In genomic region chr13:112308672-112309071, GRCm38 (mm10) we compare ENCODE assay signal across 8 mouse cellular contexts. TPM values are rescaled to one million over a fixed set of nuclear protein-coding genes. Genes with fewer than 3 reads are reported as not detected.
DNase-seq lines count a peak whose midpoint lies in the region; ATAC-seq and TF ChIP-seq lines count a peak whose summit lies in the region.

No protein-coding gene starts in this region.

- no peak overlapping the region for H3K4me2 ChIP-seq in heart, postnatal 0 days (ENCODE audit: low read depth, low read length)
- H3K4me2 ChIP-seq in heart, embryonic 11.5 days: no peak overlapping the region
- no peak overlapping the region for H3K4me2 ChIP-seq in limb, embryonic 11.5 days (ENCODE audit: low read depth, severe bottlenecking)

- H3K27ac ChIP-seq in heart, postnatal 0 days (ENCODE audit: low read depth): no peak overlapping the region
- H3K27ac ChIP-seq in heart, embryonic 11.5 days (ENCODE audit: low read depth, low read length): no peak overlapping the region
- no peak overlapping the region for H3K27ac ChIP-seq in limb, embryonic 11.5 days (replicated peaks; ENCODE audit: low read depth, low read length)

- 9% methylated on average over 1 of the region's 1 CpGs for WGBS in heart, postnatal 0 days
- whole genome bisulfite sequencing in heart, embryonic 11.5 days (ENCODE audit: insufficient replicate concordance): 11% methylated on average over 1 of the region's 1 CpGs
- WGBS in limb, embryonic 11.5 days: 17% methylated on average over 1 of the region's 1 CpGs

- peak; percentile 81 for TF ChIP-seq CTCF in heart, postnatal 0 days (IDR thresholded peaks at IDR 0.05; ENCODE audit: low read depth)

- no peak overlapping the region for H3K4me3 ChIP-seq in heart, postnatal 0 days (ENCODE audit: low read depth, low read length)
- H3K4me3 ChIP-seq in heart, embryonic 11.5 days (ENCODE audit: low read depth, low read length): no peak overlapping the region
- no peak overlapping the region for H3K4me3 ChIP-seq in limb, embryonic 11.5 days (ENCODE audit: low read depth, low read length)

- no peak overlapping the region for H3K9ac ChIP-seq in heart, postnatal 0 days (replicated peaks; ENCODE audit: low read depth, low read length)
- H3K9ac ChIP-seq in heart, embryonic 11.5 days (ENCODE audit: low read depth, low read length): no peak overlapping the region
- no peak overlapping the region for H3K9ac ChIP-seq in limb, embryonic 11.5 days (ENCODE audit: low read length)

- DNase-seq in heart, postnatal 0 days (ENCODE audit: low spot score): peak; percentile 66
- peak; percentile 78 for DNase-seq in A20 (ENCODE audit: low read depth, low spot score)
- peak; percentile 46 for DNase-seq in gastrocnemius, postnatal 10 days
- DNase-seq in limb, embryonic 11.5 days (ENCODE audit: low spot score): peak; percentile 62
- DNase-seq in right cerebral cortex, postnatal 4 days: peak; percentile 24
- no peak for DNase-seq in cerebellum, adult 8-10 months

- no peaks in the 10 kb centered on the region for H3K36me3 ChIP-seq in heart, postnatal 0 days (replicated peaks; ENCODE audit: control insufficient read depth, insufficient read depth, low read length)
- no peaks in the 10 kb centered on the region for H3K36me3 ChIP-seq in heart, embryonic 11.5 days (ENCODE audit: control insufficient read depth, insufficient read depth, low read length)
- H3K36me3 ChIP-seq in limb, embryonic 11.5 days (ENCODE audit: control insufficient read depth, insufficient read depth, low read length): no peaks in the 10 kb centered on the region

- ATAC-seq in heart, postnatal 0 days (ENCODE audit: insufficient read depth, low read depth): peak; percentile 55; the same call in 1 of the 2 replicates
- ATAC-seq in heart, embryonic 11.5 days (replicated peaks; ENCODE audit: insufficient number of reproducible peaks, low FRiP score, low TSS enrichment): no peak
- ATAC-seq in activated CD4-positive, CD25-positive, alpha-beta regulatory T cell, adult 4 months: peak; percentile 91
- no peak for ATAC-seq in limb, embryonic 11.5 days (ENCODE audit: insufficient number of reproducible peaks, low FRiP score, low TSS enrichment, low read depth)

- no peaks in the 10 kb centered on the region for H3K27me3 ChIP-seq in heart, postnatal 0 days (ENCODE audit: control insufficient read depth, insufficient read depth, low read length)
- H3K27me3 ChIP-seq in heart, embryonic 11.5 days (ENCODE audit: control insufficient read depth, insufficient read depth, low read length): no peaks in the 10 kb centered on the region
- no peaks in the 10 kb centered on the region for H3K27me3 ChIP-seq in limb, embryonic 11.5 days (ENCODE audit: control insufficient read depth, insufficient read depth, low read length)

- TF ChIP-seq EP300 in heart, postnatal 0 days (IDR thresholded peaks at IDR 0.05; ENCODE audit: low read depth): no peak

- H3K9me3 ChIP-seq in heart, postnatal 0 days (replicated peaks; ENCODE audit: control insufficient read depth, low read length): no peaks in the 10 kb centered on the region
- no peaks in the 10 kb centered on the region; the same call in 1 of the 2 replicates for H3K9me3 ChIP-seq in heart, embryonic 11.5 days (replicated peaks; ENCODE audit: control insufficient read depth, low read length)
- H3K9me3 ChIP-seq in limb, embryonic 11.5 days (ENCODE audit: control insufficient read depth, low read length): no peaks in the 10 kb centered on the region

- 0 out of 2 replicates have a peak, but pooled peaks cover 6% of the 10 kb centered on the region for H3K4me1 ChIP-seq in heart, postnatal 0 days (ENCODE audit: control insufficient read depth, insufficient read depth)
- H3K4me1 ChIP-seq in heart, embryonic 11.5 days (ENCODE audit: control insufficient read depth, insufficient read depth, low read length): 0 out of 2 replicates have a peak, but pooled peaks cover 14% of the 10 kb centered on the region
- H3K4me1 ChIP-seq in limb, embryonic 11.5 days (ENCODE audit: control insufficient read depth, insufficient read depth, low read length): no peaks in the 10 kb centered on the region

RNA-seq across cellular contexts. Expression of gene Ankrd55, which starts 20.4 kb away (rescaled TPM):
- total RNA-seq in heart, postnatal 0 days (2014; rRNA removed; ENCODE audit: low replicate concordance): not detected in 2 replicates
- polyA plus RNA-seq in heart, postnatal 0 days (2015; fragmentation: Nextera tagmentation; extraction: Ambion mirVana): 0.05 and 0.07 TPM in 2 replicates
- polyA plus RNA-seq in heart, embryonic 11.5 days (2014; fragmentation: Nextera tagmentation; extraction: Ambion mirVana): 0.14 and 0.63 TPM in 2 replicates
- 10 to 100 TPM in 1 of 2 experiments, 1 to 10 TPM in 1; 8.3 to 15.4 TPM for polyA plus RNA-seq in activated CD4-positive, CD25-positive, alpha-beta regulatory T cell, adult 4 months (2017; shearing (Covaris generic))
- not detected for total RNA-seq in gastrocnemius, postnatal 10 days (2021)
- polyA plus RNA-seq in limb, embryonic 11.5 days (2014; fragmentation: Nextera tagmentation; extraction: Ambion mirVana): 0.20 and 0.21 TPM in 2 replicates

Comparison
In these comparisons a context has a peak if more than half of its experiments do, and no peak if none do; other contexts are left out.
1. ATAC-seq: peak in heart, postnatal 0 days (single experiment) and activated CD4-positive, CD25-positive, alpha-beta regulatory T cell, adult 4 months (single experiment); none in heart, embryonic 11.5 days (single experiment) and limb, embryonic 11.5 days (single experiment).